Mouse (Mus musculus) embryonic facial prominence, embryonic 11.5 days (tissue): ENCODE results near the gene Zp2. TPM values are rescaled to one million over a fixed set of nuclear protein-coding genes. Genes with fewer than 3 reads are reported as not detected.

ENCODE experiments used
- ATAC-seq: fragments of 200-750 bp; cut with Nextera tagmentation; replicated peaks from 2 replicates; pipeline ENCODE4 v1.8.0; 2017; ENCODE audit warnings: low read depth; ENCODE audit not compliant: insufficient number of reproducible peaks, low FRiP score, low TSS enrichment
- DNase-seq: peaks from one replicate; pipeline ENCODE4 v3.0.0-alpha.2; 2015; ENCODE audit warnings: low spot score
- H3K27ac ChIP-seq: fragments of 300-500 bp; sonication (generic); replicated peaks from 2 replicates; pipeline ENCODE4 v1.5.1; 2014; ENCODE audit warnings: mild to moderate bottlenecking, low read depth, low read length, control low read depth
- H3K27me3 ChIP-seq: fragments of 300-500 bp; sonication (generic); 2 replicates; pipeline ENCODE4 v1.6.1; 2014; ENCODE audit warnings: mild to moderate bottlenecking, low read length, moderate library complexity, mixed read lengths; ENCODE audit not compliant: control insufficient read depth, insufficient read depth
- H3K36me3 ChIP-seq: fragments of 300-500 bp; sonication (generic); replicated peaks from 2 replicates; pipeline ENCODE4 v1.6.1; 2014; ENCODE audit warnings: low read depth, mild to moderate bottlenecking, low read length, moderate library complexity, mixed read lengths; ENCODE audit not compliant: control insufficient read depth, insufficient read depth
- H3K4me1 ChIP-seq: fragments of 300-500 bp; sonication (generic); 2 replicates; pipeline ENCODE4 v1.6.1; 2014; ENCODE audit warnings: low read length, mixed read lengths; ENCODE audit not compliant: control insufficient read depth, insufficient read depth
- H3K4me2 ChIP-seq: fragments of 300-500 bp; sonication (generic); 2 replicates; pipeline ENCODE4 v1.6.1; 2014; ENCODE audit warnings: low read depth, mild to moderate bottlenecking, control low read depth, low read length, moderate library complexity
- H3K4me3 ChIP-seq: fragments of 300-500 bp; sonication (generic); 2 replicates; pipeline ENCODE4 v1.5.1; 2014; ENCODE audit warnings: low read depth, low read length, control low read depth
- H3K9ac ChIP-seq: fragments of 300-500 bp; sonication (generic); replicated peaks from 2 replicates; pipeline ENCODE4 v1.6.1; 2014; ENCODE audit warnings: mild to moderate bottlenecking, control low read depth, low read length
- H3K9me3 ChIP-seq: fragments of 300-500 bp; sonication (generic); replicated peaks from 2 replicates; pipeline ENCODE4 v1.6.1; 2016; ENCODE audit warnings: mild to moderate bottlenecking, low read length, inconsistent platforms, mixed read lengths; ENCODE audit not compliant: control insufficient read depth
- WGBS: fragments of 180-500 bp; shearing (Covaris S2); extraction: QIAGEN DNeasy Blood & Tissue Kit; methylation state at CpG from one replicate; pipeline ENCODE4 v1.1.7; 2014; 5-methylcytosine and 5-hydroxymethylcytosine counted together
- polyA plus RNA-seq: library from polyadenylated mRNA; unstranded; fragments of >200 nt; fragmentation: Nextera tagmentation; extraction: Ambion mirVana; gene quantifications from 2 replicates; pipeline ENCODE4 v1.2.1, GENCODE M21; 2014

Gene Zp2
- polyA plus RNA-seq, result 0.21 TPM in 1 of 2 replicates, not detected in the other

- H3K36me3 ChIP-seq, result no peaks in the 10 kb centered on the region
- H3K9me3 ChIP-seq, result no peaks in the 10 kb centered on the region
- 76% methylated on average over 9 of the region's 9 CpGs for WGBS
- ATAC-seq, result no peak
- no peaks in the 10 kb centered on the region for H3K4me1 ChIP-seq
- no peak within 1 kb of the TSS for H3K4me2 ChIP-seq
- no peak within 1 kb of the TSS for H3K4me3 ChIP-seq
- no peaks in the 10 kb centered on the region for H3K27me3 ChIP-seq
- H3K27ac ChIP-seq, result no peak within 1 kb of the TSS
- no peak within 1 kb of the TSS for H3K9ac ChIP-seq
- DNase-seq, result no peak
These were observed at the start of gene Zp2 for GRCm38 (mm10) chr7:120145191-120145590. TSS of gene Zp2 (minus strand) at chr7:120145291.

- H3K9ac ChIP-seq, result no peak overlapping the region
- no peak for ATAC-seq
- 79% methylated on average over 6 of the region's 6 CpGs for WGBS
- no peaks in the 10 kb centered on the region for H3K27me3 ChIP-seq
- DNase-seq, result no peak
- H3K4me3 ChIP-seq, result no peak overlapping the region
- no peak overlapping the region for H3K27ac ChIP-seq
- H3K9me3 ChIP-seq, result no peaks in the 10 kb centered on the region
- H3K4me1 ChIP-seq, result no peaks in the 10 kb centered on the region
- no peak overlapping the region for H3K4me2 ChIP-seq
- no peaks in the 10 kb centered on the region for H3K36me3 ChIP-seq
These were observed 47.7 kb upstream of the Zp2 start for GRCm38 (mm10) chr7:120192816-120193215.

GRCm38 (mm10) chr7:120192207-120192606 lies 47.1 kb upstream of the Zp2 start:
- 52% methylated on average over 3 of the region's 3 CpGs for whole genome bisulfite sequencing

DNA sequence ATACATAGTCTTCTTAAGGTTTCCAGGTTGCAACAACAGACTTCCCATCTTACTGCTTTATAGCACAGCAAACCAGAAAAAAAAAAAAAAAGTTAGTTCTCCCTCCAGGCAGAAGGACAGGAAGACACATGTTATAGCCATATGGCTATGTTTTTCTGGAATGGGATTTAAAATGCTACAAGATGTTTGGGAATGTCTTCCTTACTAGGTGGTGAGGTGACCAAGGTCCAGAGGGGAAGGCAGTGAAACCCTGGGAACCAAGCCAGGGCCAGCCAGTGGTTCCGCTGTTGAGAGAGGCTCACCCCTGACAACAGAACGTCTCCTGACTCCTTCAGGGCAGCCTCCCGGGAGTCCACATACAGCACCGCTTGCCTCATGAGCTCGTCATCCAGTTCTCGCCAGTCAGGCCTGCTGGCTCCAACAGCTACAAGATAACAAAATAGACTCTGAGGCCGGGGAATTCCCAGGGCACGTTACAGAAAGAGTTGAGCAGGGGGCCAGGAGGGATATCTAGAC lies 45.1 kb upstream of the Zp2 start:
- H3K36me3 ChIP-seq, result no peaks in the 10 kb centered on the region
- H3K9me3 ChIP-seq, result no peaks in the 10 kb centered on the region
- H3K27me3 ChIP-seq, result no peaks in the 10 kb centered on the region
- no peak overlapping the region for H3K4me3 ChIP-seq
- no peak for DNase-seq
- WGBS, result 33% methylated on average over 8 of the region's 8 CpGs
- H3K4me1 ChIP-seq, result no peaks in the 10 kb centered on the region
- no peak overlapping the region for H3K27ac ChIP-seq
- no peak overlapping the region for H3K9ac ChIP-seq
- H3K4me2 ChIP-seq, result no peak overlapping the region
- ATAC-seq, result no peak

More at GRCm38 (mm10) chr7:120192207-120192606, 47.1 kb upstream of the Zp2 start:
- H3K9me3 ChIP-seq, result no peaks in the 10 kb centered on the region
- no peak overlapping the region for H3K4me3 ChIP-seq
- H3K9ac ChIP-seq, result no peak overlapping the region
- no peaks in the 10 kb centered on the region for H3K4me1 ChIP-seq
- no peak overlapping the region for H3K27ac ChIP-seq
- no peak for DNase-seq
- H3K36me3 ChIP-seq, result no peaks in the 10 kb centered on the region
- H3K4me2 ChIP-seq, result no peak overlapping the region
- no peaks in the 10 kb centered on the region for H3K27me3 ChIP-seq
- no peak for ATAC-seq

GRCm38 (mm10) chr7:120189369-120190149 lies 44.5 kb upstream of the Zp2 start:
- Histone ChIP-seq H3K27me3 (no peaks in the 10 kb centered on the region), H3K4me1 (no peaks in the 10 kb centered on the region), H3K36me3 (no peaks in the 10 kb centered on the region), H3K9ac (no peak overlapping the region), H3K9me3 (no peaks in the 10 kb centered on the region), H3K27ac (no peak overlapping the region), H3K4me2 (no peak overlapping the region), H3K4me3 (no peak overlapping the region)
- 63% methylated on average over 8 of the region's 8 CpGs for WGBS
- no peak for DNase-seq
- 0 out of 2 replicates have a peak, but pooled peaks have one; percentile 31 for ATAC-seq

GRCm38 (mm10) chr7:120188946-120189345 lies 43.9 kb upstream of the Zp2 start:
- Histone ChIP-seq H3K36me3 (no peaks in the 10 kb centered on the region), H3K27me3 (no peaks in the 10 kb centered on the region), H3K4me1 (no peaks in the 10 kb centered on the region), H3K27ac (no peak overlapping the region), H3K4me2 (no peak overlapping the region), H3K4me3 (no peak overlapping the region), H3K9me3 (no peaks in the 10 kb centered on the region), H3K9ac (no peak overlapping the region)
- no peak for DNase-seq
- WGBS, result 89% methylated on average over 5 of the region's 5 CpGs
- ATAC-seq, result 0 out of 2 replicates have a peak, but pooled peaks have one; percentile 11

DNA sequence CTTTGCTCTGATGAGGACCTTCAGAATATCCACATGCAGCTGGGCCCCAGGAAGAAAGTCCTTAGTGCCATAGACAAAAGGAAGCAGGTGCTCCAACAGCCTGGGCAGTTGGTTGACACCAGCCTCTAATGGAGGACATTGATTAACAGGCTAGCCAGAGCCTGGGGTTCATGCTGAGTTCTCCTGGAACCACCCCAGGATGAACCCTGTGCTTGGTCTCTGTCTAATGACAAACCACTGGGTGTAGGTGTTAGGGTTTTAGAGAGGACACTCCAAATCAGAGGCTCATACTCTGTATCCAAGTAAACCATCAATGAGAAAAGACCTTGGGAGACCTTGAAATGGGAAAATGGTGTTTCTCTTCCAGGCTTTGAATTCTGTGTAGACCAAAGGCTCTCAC lies 37.8 kb upstream of the Zp2 start:
- Histone ChIP-seq H3K9ac (no peak overlapping the region), H3K4me2 (no peak overlapping the region), H3K9me3 (no peaks in the 10 kb centered on the region), H3K27me3 (no peaks in the 10 kb centered on the region), H3K27ac (no peak overlapping the region), H3K36me3 (no peaks in the 10 kb centered on the region), H3K4me3 (no peak overlapping the region), H3K4me1 (no peaks in the 10 kb centered on the region)
- no peak for DNase-seq
- ATAC-seq, result no peak

GRCm38 (mm10) chr7:120181401-120182230 lies 36.5 kb upstream of the Zp2 start:
- H3K9me3 ChIP-seq, result no peaks in the 10 kb centered on the region
- 92% methylated on average over 4 of the region's 4 CpGs for WGBS

More at GRCm38 (mm10) chr7:120181401-120182230, 36.5 kb upstream of the Zp2 start:
- ATAC-seq (no peak), DNase-seq (no peak)
- no peak overlapping the region for H3K4me2 ChIP-seq
- H3K36me3 ChIP-seq, result no peaks in the 10 kb centered on the region
- no peaks in the 10 kb centered on the region for H3K27me3 ChIP-seq
- no peak overlapping the region for H3K4me3 ChIP-seq
- H3K27ac ChIP-seq, result no peak overlapping the region
- no peak overlapping the region for H3K9ac ChIP-seq
- no peaks in the 10 kb centered on the region for H3K4me1 ChIP-seq
